Mouse (Mus musculus): ENCODE results near the gene Mybphl.

- no peak for TF ChIP-seq CTCF (IDR thresholded peaks at IDR 0.05; ENCODE audit: low read depth)
- TF ChIP-seq EP300 (IDR thresholded peaks at IDR 0.05; ENCODE audit: low read depth) = no peak
These were observed 4.0 kb downstream of the Mybphl start for GRCm38 (mm10) chr3:108368721-108369120.
